Mouse (Mus musculus) cortical plate, adult 2 months (tissue): ENCODE data around the gene Gzmk. TPM values are rescaled to one million over a fixed set of nuclear protein-coding genes. Genes with fewer than 3 reads are reported as not detected.

Source experiments
- H3K27ac ChIP-seq: fragments of 200-500 bp; 2 replicates; pipeline ENCODE4 v1.5.1; 2012; ENCODE audit warnings: low read length, control low read depth, inconsistent platforms; ENCODE audit not compliant: insufficient read depth
- H3K4me1 ChIP-seq: fragments of 200-500 bp; 2 replicates; pipeline ENCODE4 v1.6.1; 2011; ENCODE audit warnings: low read length; ENCODE audit not compliant: control insufficient read depth, insufficient read depth
- H3K4me3 ChIP-seq: fragments of 200-500 bp; 2 replicates; pipeline ENCODE4 v1.5.1; 2011; ENCODE audit warnings: mild to moderate bottlenecking, low read length, control low read depth; ENCODE audit not compliant: insufficient read depth
- CTCF ChIP-seq: fragments of 200-500 bp; IDR thresholded peaks from 2 replicates; pipeline ENCODE4 v1.5.1; 2011; ENCODE audit warnings: mild to moderate bottlenecking, control low read depth, low read length; ENCODE audit not compliant: insufficient read depth; ENCODE audit errors: extremely low read depth
- POLR2A ChIP-seq: fragments of 200-500 bp; IDR thresholded peaks from 2 replicates; pipeline ENCODE4 v1.6.1; 2011; ENCODE audit warnings: mild to moderate bottlenecking, low read length, control low read depth; ENCODE audit not compliant: insufficient read depth; ENCODE audit errors: extremely low read depth
- polyA plus RNA-seq: library from polyadenylated mRNA; depleted of rRNA; stranded (reverse); fragments of >200 nt; gene quantifications from 2 replicates; pipeline ENCODE4 v1.2.3, GENCODE M21; 2012

The Gzmk gene
- polyA plus RNA-seq, 1 experiment: 0.17 TPM

DNA sequence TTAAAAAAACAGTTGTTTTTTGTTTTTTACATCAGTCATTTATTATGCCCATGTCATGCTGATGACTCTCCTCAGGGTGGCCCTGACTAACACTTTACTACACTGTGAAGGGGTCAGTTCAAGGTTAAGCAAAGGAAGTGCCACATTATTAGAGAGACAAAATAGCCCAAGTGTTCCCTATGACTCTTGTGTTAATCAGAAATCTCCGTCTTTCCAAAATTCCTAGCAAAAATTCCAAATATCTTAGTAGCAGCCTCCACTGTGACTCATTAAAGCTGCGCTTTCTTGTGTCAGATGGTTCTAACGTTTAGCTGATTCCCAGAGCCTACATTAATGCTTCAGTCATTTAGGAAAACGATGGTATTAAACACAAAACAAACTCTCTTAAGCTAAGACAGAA, 23.5 kb downstream of the Gzmk start:
- no peaks in the 10 kb centered on the region for H3K4me1 ChIP-seq
- TF ChIP-seq POLR2A: no peak
- TF ChIP-seq CTCF: no peak
- no peak overlapping the region for H3K27ac ChIP-seq
- no peak overlapping the region for H3K4me3 ChIP-seq

DNA sequence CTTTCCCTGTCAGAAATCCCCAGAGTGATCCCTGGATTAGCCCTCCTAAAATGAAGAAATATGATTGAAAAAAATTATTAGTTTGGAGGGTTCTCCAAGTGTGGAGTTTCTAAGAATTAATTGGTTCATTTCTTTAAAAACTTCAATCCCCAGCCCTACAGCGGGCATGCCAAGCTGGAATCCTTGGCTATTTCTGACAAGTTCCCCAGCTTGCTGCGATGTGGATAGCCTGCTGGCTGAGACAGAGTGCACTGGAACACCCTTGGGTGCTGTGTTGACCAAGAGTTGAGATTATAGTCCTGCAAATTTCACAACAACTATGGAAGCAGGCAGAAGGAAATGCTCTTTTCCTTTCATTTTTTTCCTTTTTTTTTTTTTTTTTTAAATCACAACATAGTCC, 24.1 kb downstream of the Gzmk start:
- no peak for TF ChIP-seq POLR2A
- TF ChIP-seq CTCF: no peak
- Histone ChIP-seq H3K4me3 (no peak overlapping the region), H3K4me1 (no peaks in the 10 kb centered on the region)

DNA sequence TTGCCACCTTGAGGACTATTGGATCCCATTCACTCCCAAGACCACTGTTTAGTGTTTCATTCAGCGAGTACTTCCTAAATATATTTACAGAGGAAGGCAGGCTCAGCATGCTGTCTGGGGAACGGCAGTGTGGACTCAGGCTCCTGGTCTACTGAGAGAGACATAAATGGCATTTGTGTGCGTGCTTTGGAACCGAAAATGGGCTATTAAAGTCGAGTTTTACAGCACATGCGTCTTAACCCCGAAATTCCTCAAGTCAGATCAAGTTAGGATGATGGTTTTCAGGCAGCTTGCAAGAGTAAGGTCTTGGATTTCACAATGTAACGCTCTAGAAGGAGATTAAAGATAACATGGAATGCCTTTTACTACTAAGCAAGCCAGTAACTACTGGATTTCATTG, 25.0 kb downstream of the Gzmk start:
- no peak overlapping the region for H3K4me3 ChIP-seq
- TF ChIP-seq CTCF (no peak), POLR2A (no peak)
- H3K4me1 ChIP-seq: no peaks in the 10 kb centered on the region
- no peak overlapping the region for H3K27ac ChIP-seq

More for the DNA sequence above, 24.1 kb downstream of the Gzmk start:
- H3K27ac ChIP-seq: no peak overlapping the region

DNA sequence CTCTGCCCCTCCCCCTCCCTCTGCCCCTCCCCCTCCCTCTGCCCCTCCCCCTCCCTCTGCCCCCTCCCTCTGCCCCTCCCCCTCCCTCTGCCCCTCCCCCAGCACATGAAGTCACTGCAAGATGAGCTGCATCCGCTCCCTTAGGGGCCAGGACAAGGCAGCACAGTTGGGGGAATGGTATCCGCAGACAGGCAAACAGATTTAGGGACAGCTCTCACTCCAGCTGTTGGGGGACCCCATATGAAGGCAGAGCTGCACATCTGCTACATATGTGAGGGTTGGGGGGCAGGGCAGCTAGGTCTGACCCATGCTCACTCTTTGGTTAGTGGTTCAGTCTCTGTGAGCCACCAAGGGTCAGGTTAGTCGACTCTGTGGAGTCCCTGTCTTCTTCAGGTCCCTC, 26.4 kb downstream of the Gzmk start:
- TF ChIP-seq CTCF (no peak), POLR2A (no peak)
- Histone ChIP-seq H3K4me1 (no peaks in the 10 kb centered on the region), H3K27ac (no peak overlapping the region), H3K4me3 (no peak overlapping the region)

DNA sequence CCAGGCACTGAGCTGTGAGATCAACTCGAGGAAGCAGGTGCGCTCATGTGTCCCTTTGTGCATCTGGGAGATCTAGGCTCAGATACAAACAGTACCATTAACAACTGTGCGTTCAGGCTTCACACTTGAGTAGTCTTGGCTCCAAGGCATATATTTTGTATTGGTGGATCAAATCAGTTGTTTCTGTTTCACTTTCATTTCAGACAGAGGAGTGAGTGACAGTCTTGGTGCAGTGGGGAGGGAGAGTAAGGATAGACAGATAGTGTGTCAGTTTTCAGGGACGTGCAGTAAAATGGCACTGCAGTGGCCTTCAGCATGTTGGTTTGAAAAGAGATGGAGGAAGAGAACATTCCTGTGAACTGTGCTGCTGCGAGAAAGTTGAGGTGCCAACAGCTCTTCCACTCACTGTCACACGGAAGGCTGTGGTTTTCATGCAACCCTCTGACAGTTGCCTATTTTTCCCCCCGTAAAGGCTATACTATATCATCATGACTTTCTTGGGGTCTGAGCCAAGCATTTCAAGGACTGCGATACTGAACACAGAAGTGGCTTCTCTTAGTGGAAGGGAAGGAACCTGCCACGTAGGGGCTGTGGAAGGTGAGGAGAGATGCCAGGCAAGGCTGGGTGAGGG, 27.7 kb downstream of the Gzmk start:
- Histone ChIP-seq H3K27ac (no peak overlapping the region), H3K4me1 (no peaks in the 10 kb centered on the region), H3K4me3 (no peak overlapping the region)
- TF ChIP-seq CTCF (no peak), POLR2A (no peak)

DNA sequence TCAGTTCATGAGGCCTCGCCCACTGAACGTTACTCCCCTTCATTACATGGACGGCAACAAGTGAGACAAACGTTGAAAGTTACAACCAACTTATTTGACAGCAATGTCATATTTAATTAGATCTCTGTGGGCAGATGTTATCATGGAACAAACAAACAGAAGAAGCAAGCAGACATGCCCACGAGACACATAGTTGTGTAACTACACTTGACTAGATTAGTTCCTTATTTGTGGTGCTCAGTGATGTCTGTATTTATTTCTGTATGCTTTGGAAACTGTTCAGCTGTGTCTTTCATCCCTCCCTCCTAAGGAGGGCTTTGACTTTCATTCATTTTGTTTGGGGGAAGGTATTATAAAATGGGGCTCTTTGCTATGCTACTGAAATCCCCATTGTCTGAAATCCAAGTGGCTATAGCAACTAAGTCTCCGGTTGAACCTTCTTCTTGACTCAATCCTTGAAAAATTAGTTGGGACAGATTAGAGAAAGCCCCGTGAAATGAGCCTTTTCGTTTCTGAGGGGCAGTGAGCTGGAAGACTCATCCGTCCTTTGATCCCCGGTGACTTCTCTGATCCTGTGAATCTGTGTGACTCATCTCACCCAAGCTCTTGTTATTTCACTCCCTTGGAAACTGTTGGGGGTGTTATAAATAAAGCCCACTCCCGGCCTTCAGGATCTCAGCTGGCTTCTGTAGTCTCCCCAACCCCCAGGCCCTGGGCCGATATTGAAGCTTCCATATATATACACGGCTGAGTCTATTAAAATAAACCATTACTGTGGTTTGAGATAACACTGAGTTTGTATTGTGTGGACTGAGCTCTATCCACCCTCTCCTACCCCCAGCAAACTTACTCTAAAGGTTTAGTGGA, 28.7 kb downstream of the Gzmk start:
- no peak overlapping the region for H3K4me3 ChIP-seq
- H3K27ac ChIP-seq: no peak overlapping the region
- no peaks in the 10 kb centered on the region for H3K4me1 ChIP-seq
- TF ChIP-seq POLR2A: no peak
- TF ChIP-seq CTCF: no peak

DNA sequence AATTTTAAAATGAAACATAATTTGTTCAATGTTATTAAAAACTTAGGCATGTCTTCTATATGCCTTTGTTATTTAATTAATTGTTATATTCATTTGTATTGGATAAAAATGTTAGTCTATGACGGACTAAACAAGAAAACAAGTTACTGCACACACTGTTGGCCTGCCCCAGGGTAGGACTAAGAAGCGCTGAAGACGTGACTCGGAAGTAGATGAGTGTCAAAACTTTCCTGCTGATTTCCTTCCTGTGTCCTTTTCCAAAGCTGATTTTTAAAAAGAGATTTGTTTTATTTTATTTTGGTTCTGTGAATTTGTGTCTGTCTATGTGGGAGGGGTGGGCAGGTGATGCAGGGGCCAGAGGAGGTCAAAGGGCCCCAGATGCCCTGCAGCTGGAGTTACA, 42.0 kb downstream of the Gzmk start:
- Histone ChIP-seq H3K27ac (no peak overlapping the region), H3K4me1 (no peaks in the 10 kb centered on the region), H3K4me3 (no peak overlapping the region)
- TF ChIP-seq POLR2A (no peak), CTCF (no peak)

DNA sequence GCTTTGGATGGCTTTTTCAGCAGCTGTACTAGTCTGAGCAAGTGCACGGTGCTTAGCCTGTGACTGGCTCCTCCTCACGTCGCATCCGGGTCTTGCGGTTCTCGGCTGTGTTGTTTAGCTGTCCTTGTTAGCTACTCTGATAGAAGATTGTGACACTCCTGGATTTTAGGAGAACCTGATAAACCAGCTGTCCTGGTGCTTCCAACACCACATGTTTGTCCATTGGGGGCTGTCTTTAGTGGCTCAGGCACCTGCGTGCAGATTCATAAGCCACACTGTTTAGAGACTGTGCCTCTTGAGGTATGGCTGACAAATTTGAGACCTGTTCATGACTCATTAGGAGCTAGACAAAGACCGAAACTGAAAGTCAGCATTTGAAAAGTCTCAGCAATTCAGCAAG, 42.4 kb downstream of the Gzmk start:
- no peak overlapping the region for H3K4me3 ChIP-seq

DNA sequence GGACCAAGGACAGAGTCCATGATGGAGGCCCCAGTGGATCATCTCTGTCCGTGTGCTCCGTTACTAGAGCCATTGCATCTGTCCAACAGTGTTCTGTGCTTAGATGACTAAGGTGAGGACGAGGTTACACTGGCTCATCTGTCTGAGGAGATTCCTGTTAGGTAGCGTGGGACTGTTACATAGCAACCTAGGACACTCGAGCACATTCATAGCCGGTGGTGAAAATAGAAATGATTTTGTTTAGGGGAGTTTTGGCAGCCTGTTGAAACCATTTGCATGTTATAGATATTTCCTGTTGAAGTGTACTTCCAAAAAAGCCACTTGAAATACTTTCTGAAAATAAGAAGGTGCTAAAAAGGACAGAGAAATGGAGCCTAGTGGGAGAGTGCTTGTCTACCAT, 51.5 kb downstream of the Gzmk start:
- Histone ChIP-seq H3K4me3 (no peak overlapping the region), H3K4me1 (no peaks in the 10 kb centered on the region), H3K27ac (no peak overlapping the region)
- TF ChIP-seq POLR2A: no peak
- no peak for TF ChIP-seq CTCF

More for the DNA sequence above, 42.4 kb downstream of the Gzmk start:
- Histone ChIP-seq H3K27ac (no peak overlapping the region), H3K4me1 (no peaks in the 10 kb centered on the region)
- TF ChIP-seq CTCF (no peak), POLR2A (no peak)

DNA sequence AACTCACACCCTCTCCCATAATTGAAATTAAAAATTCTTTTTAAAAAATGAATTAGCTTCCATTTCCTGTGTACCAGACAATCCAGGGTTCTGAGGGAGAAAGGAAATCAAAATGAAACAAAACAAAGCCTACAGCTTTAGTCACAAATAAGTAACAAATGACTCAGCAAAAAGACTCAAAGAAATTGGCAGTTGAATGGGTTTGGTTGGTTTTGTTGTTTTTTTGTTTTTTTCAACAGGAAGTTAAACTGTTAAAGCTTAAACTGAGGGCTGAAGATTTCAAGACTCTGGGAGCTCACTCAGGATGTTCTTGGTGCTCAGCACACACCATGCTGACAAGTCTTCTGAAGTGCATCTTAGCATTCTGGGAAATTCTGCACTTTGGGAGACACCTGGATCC, 55.5 kb downstream of the Gzmk start:
- no peak for TF ChIP-seq POLR2A
- TF ChIP-seq CTCF: no peak
- Histone ChIP-seq H3K27ac (no peak overlapping the region), H3K4me1 (no peaks in the 10 kb centered on the region), H3K4me3 (no peak overlapping the region)
